Mouse (Mus musculus) NIH3T3 (cell line): ENCODE results near the gene Mpc1.

Experiments used
- DNase-seq: peaks from one replicate; pipeline ENCODE4 v3.0.0-alpha.2; 2012; ENCODE audit warnings: low read depth

Mpc1 gene

GRCm38 (mm10) chr17:8282821-8283525 lies at the start of gene Mpc1:
TSS of gene Mpc1 (plus strand) at chr17:8282904.
- DNase-seq = peak; percentile 78

GRCm38 (mm10) chr17:8233618-8234214 lies 49.0 kb upstream of the Mpc1 start:
- no peak for DNase-seq

- no peak for DNase-seq
These were observed 48.2 kb upstream of the Mpc1 start for GRCm38 (mm10) chr17:8234537-8234936.

- no peak for DNase-seq
These were observed 47.0 kb upstream of the Mpc1 start, which contains the start of gene Ccr6 for GRCm38 (mm10) chr17:8235743-8236142. TSS of gene Ccr6 (plus strand) at chr17:8236043.

GRCm38 (mm10) chr17:8238012-8238710 lies 44.5 kb upstream of the Mpc1 start:
- DNase-seq = no peak

GRCm38 (mm10) chr17:8239561-8239960 lies 43.1 kb upstream of the Mpc1 start:
- no peak for DNase-seq

- no peak for DNase-seq
These were observed 42.2 kb upstream of the Mpc1 start for GRCm38 (mm10) chr17:8240517-8240916.

- no peak for DNase-seq
These were observed 41.1 kb upstream of the Mpc1 start for GRCm38 (mm10) chr17:8241645-8242044.

- no peak for DNase-seq
These were observed 40.5 kb upstream of the Mpc1 start for GRCm38 (mm10) chr17:8242186-8242585.

- no peak for DNase-seq
These were observed 38.6 kb upstream of the Mpc1 start for GRCm38 (mm10) chr17:8244124-8244523.

- no peak for DNase-seq
These were observed 36.5 kb upstream of the Mpc1 start for GRCm38 (mm10) chr17:8246102-8246754.

- no peak for DNase-seq
These were observed 31.0 kb upstream of the Mpc1 start for GRCm38 (mm10) chr17:8251704-8252103.

GRCm38 (mm10) chr17:8254268-8254667 lies 28.4 kb upstream of the Mpc1 start:
- DNase-seq = no peak

- DNase-seq = no peak
These were observed 27.8 kb upstream of the Mpc1 start for GRCm38 (mm10) chr17:8254914-8255313.

- no peak for DNase-seq
These were observed 27.1 kb upstream of the Mpc1 start for GRCm38 (mm10) chr17:8255583-8255982.

GRCm38 (mm10) chr17:8256982-8257381 lies 25.7 kb upstream of the Mpc1 start:
- DNase-seq = peak; percentile 67

GRCm38 (mm10) chr17:8264638-8265037 lies 18.1 kb upstream of the Mpc1 start:
- peak; percentile 89 for DNase-seq

- DNase-seq = peak; percentile 50
These were observed 10.5 kb upstream of the Mpc1 start for GRCm38 (mm10) chr17:8272054-8272749.

- DNase-seq = no peak
These were observed 9.8 kb upstream of the Mpc1 start for GRCm38 (mm10) chr17:8272951-8273350.

- no peak for DNase-seq
These were observed 6.6 kb upstream of the Mpc1 start for GRCm38 (mm10) chr17:8276071-8276470.

- DNase-seq = no peak
These were observed 6.0 kb upstream of the Mpc1 start for GRCm38 (mm10) chr17:8276680-8277079.

GRCm38 (mm10) chr17:8277266-8277665 lies 5.4 kb upstream of the Mpc1 start:
- peak; percentile 20 for DNase-seq
